Mouse (Mus musculus) liver, postnatal 0 days (tissue): ENCODE measurements around the gene Tmem94. TPM values are rescaled to one million over a fixed set of nuclear protein-coding genes. Genes with fewer than 3 reads are reported as not detected.
A peak's percentile ranks its signal among the peaks of the same experiment; 100 is the strongest.

Experiments used
- ATAC-seq: fragments of 200-750 bp; cut with Nextera tagmentation; 2 replicates; pipeline ENCODE4 v1.8.0; 2017; ENCODE audit warnings: mild to moderate bottlenecking, moderate library complexity
- DNase-seq: peaks from one replicate; pipeline ENCODE4 v3.0.0-alpha.2; 2016
- H3K27ac ChIP-seq: fragments of 300-500 bp; sonication (generic); 2 replicates; pipeline ENCODE4 v1.5.1; 2014; ENCODE audit warnings: antibody characterized with exemption, moderate library complexity, mild to moderate bottlenecking, low read depth
- H3K27me3 ChIP-seq: fragments of 300-500 bp; sonication (generic); 2 replicates; pipeline ENCODE4 v1.6.1; 2014; ENCODE audit warnings: low read length, control low read depth, mixed read lengths; ENCODE audit not compliant: insufficient read depth
- H3K36me3 ChIP-seq: fragments of 300-500 bp; sonication (generic); replicated peaks from 2 replicates; pipeline ENCODE4 v1.6.1; 2014; ENCODE audit warnings: mild to moderate bottlenecking, control low read depth, low read length, moderate library complexity, mixed read lengths; ENCODE audit not compliant: insufficient read depth
- H3K4me1 ChIP-seq: fragments of 300-500 bp; sonication (generic); 2 replicates; pipeline ENCODE4 v1.6.1; 2014; ENCODE audit warnings: antibody characterized with exemption, mild to moderate bottlenecking, control low read depth; ENCODE audit not compliant: insufficient read depth
- H3K4me2 ChIP-seq: fragments of 300-500 bp; sonication (generic); 2 replicates; pipeline ENCODE4 v1.6.1; 2014; ENCODE audit warnings: low read depth, mild to moderate bottlenecking, low read length, moderate library complexity, mixed read lengths
- H3K4me3 ChIP-seq: fragments of 300-500 bp; sonication (generic); 2 replicates; pipeline ENCODE4 v1.5.1; 2014; ENCODE audit warnings: low read depth, low read length
- H3K9ac ChIP-seq: fragments of 300-500 bp; sonication (generic); replicated peaks from 2 replicates; pipeline ENCODE4 v1.6.1; 2014; ENCODE audit warnings: mild to moderate bottlenecking, moderate library complexity
- H3K9me3 ChIP-seq: fragments of 300-500 bp; sonication (generic); 2 replicates; pipeline ENCODE4 v1.6.1; 2016; ENCODE audit warnings: mild to moderate bottlenecking, control low read depth, low read length, mixed read lengths
- CTCF ChIP-seq: sonication (generic); IDR thresholded peaks from 2 replicates; pipeline ENCODE4 v1.5.1; 2016; ENCODE audit warnings: antibody characterized with exemption, low read depth
- EP300 ChIP-seq: IDR thresholded peaks from 2 replicates; pipeline ENCODE4 v1.6.1; 2016; ENCODE audit warnings: antibody characterized with exemption, low read depth, mild to moderate bottlenecking
- WGBS: fragments of 180-500 bp; shearing (Covaris S2); extraction: QIAGEN DNeasy Blood & Tissue Kit; methylation state at CpG from one replicate; pipeline ENCODE4 v1.1.7; 2014; ENCODE audit not compliant: insufficient replicate concordance; 5-methylcytosine and 5-hydroxymethylcytosine counted together
- polyA plus RNA-seq: library from polyadenylated mRNA; unstranded; fragments of >200 nt; fragmentation: Nextera tagmentation; extraction: Ambion mirVana; gene quantifications from 2 replicates; pipeline ENCODE4 v1.2.1, GENCODE M21; 2015

Tmem94 gene
- polyA plus RNA-seq, 1 experiment from 2014 or later, result 4.1 TPM

GRCm38 (mm10) chr11:115809311-115809781 is 44.1 kb downstream of the Tmem94 start:
- H3K27ac ChIP-seq, result peak overlapping the region; percentile 82
- no peaks in the 10 kb centered on the region for H3K9me3 ChIP-seq
- DNase-seq (peak; percentile 46), ATAC-seq (no peak)
- H3K4me1 ChIP-seq, result peaks cover 42% of the 10 kb centered on the region
- peaks cover 5% of the 10 kb centered on the region; the same call in 1 of the 2 replicates for H3K36me3 ChIP-seq
- 61% methylated on average over 8 of the region's 8 CpGs for WGBS
- H3K9ac ChIP-seq, result peak overlapping the region; percentile 34; the same call in 1 of the 2 replicates
- no peaks in the 10 kb centered on the region for H3K27me3 ChIP-seq
- peak overlapping the region; percentile 62; the same call in 1 of the 2 replicates for H3K4me2 ChIP-seq
- TF ChIP-seq CTCF (0 out of 2 replicates have a peak, but pooled peaks have one; percentile 8), EP300 (no peak)
- no peak overlapping the region for H3K4me3 ChIP-seq

GRCm38 (mm10) chr11:115810377-115810776 is 45.1 kb downstream of the Tmem94 start:
- peak; percentile 81 for DNase-seq
- Histone ChIP-seq H3K27me3 (no peaks in the 10 kb centered on the region), H3K4me1 (peaks cover 47% of the 10 kb centered on the region), H3K9me3 (no peaks in the 10 kb centered on the region), H3K4me2 (peak overlapping the region; percentile 62), H3K9ac (peak overlapping the region; percentile 54), H3K36me3 (no peaks in the 10 kb centered on the region; the same call in 1 of the 2 replicates), H3K4me3 (peak overlapping the region; percentile 15; the same call in 1 of the 2 replicates), H3K27ac (peak overlapping the region; percentile 82)
- peak; percentile 25; the same call in 1 of the 2 replicates for ATAC-seq
- WGBS, result 61% methylated on average over 14 of the region's 14 CpGs
- no peak for TF ChIP-seq EP300
- TF ChIP-seq CTCF, result no peak

- H3K9ac ChIP-seq, result no peak overlapping the region
- 82% methylated on average over 20 of the region's 20 CpGs for WGBS
- peak overlapping the region; percentile 96 for H3K4me2 ChIP-seq
- H3K27me3 ChIP-seq, result no peaks in the 10 kb centered on the region
- peak overlapping the region; percentile 24; the same call in 1 of the 2 replicates for H3K4me3 ChIP-seq
- H3K9me3 ChIP-seq, result no peaks in the 10 kb centered on the region
- DNase-seq (no peak), ATAC-seq (no peak)
- H3K4me1 ChIP-seq, result peaks cover 50% of the 10 kb centered on the region
- no peak overlapping the region for H3K27ac ChIP-seq
- H3K36me3 ChIP-seq, result no peaks in the 10 kb centered on the region
- TF ChIP-seq CTCF, result no peak
- no peak for TF ChIP-seq EP300
Observed at GRCm38 (mm10) chr11:115811381-115812093, 46.3 kb downstream of the Tmem94 start.

- H3K36me3 ChIP-seq, result no peaks in the 10 kb centered on the region
- no peaks in the 10 kb centered on the region for H3K27me3 ChIP-seq
- TF ChIP-seq EP300 (no peak), CTCF (no peak)
- H3K27ac ChIP-seq, result no peak overlapping the region
- WGBS, result 70% methylated on average over 7 of the region's 7 CpGs
- peaks cover 50% of the 10 kb centered on the region for H3K4me1 ChIP-seq
- DNase-seq, result no peak
- H3K9ac ChIP-seq, result peak overlapping the region; percentile 82
- H3K4me3 ChIP-seq, result peak overlapping the region; percentile 91
- no peaks in the 10 kb centered on the region for H3K9me3 ChIP-seq
- H3K4me2 ChIP-seq, result peak overlapping the region; percentile 96
- ATAC-seq, result no peak
Observed at GRCm38 (mm10) chr11:115812095-115812494, 46.9 kb downstream of the Tmem94 start.

GRCm38 (mm10) chr11:115812533-115813420 is 47.5 kb downstream of the Tmem94 start:
- no peak for TF ChIP-seq CTCF
- TF ChIP-seq EP300, result no peak
- peaks cover 50% of the 10 kb centered on the region for H3K4me1 ChIP-seq
- H3K27me3 ChIP-seq, result no peaks in the 10 kb centered on the region
- peak overlapping the region; percentile 82 for H3K27ac ChIP-seq
- ATAC-seq, result no peak
- WGBS, result 9% methylated on average over 28 of the region's 28 CpGs
- peak overlapping the region; percentile 82 for H3K9ac ChIP-seq
- DNase-seq, result peak; percentile 51
- peak overlapping the region; percentile 96 for H3K4me2 ChIP-seq
- peak overlapping the region; percentile 91 for H3K4me3 ChIP-seq
- H3K36me3 ChIP-seq, result no peaks in the 10 kb centered on the region
- no peaks in the 10 kb centered on the region for H3K9me3 ChIP-seq
